Mouse (Mus musculus) liver, adult 2 months (tissue): ENCODE data around the gene Plcb1. TPM values are rescaled to one million over a fixed set of nuclear protein-coding genes. Genes with fewer than 3 reads are reported as not detected.

Experiments used
- DNase-seq: peaks from one replicate; pipeline ENCODE4 v3.0.0-alpha.2; 2011; ENCODE audit warnings: low read depth, low spot score; ENCODE audit errors: extremely low read depth
- H3K27ac ChIP-seq: fragments of 200-500 bp; replicated peaks from 2 replicates; pipeline ENCODE4 v1.5.1; 2012; ENCODE audit warnings: low read depth, mild to moderate bottlenecking, control low read depth, inconsistent platforms, low read length; ENCODE audit not compliant: insufficient read depth
- H3K27me3 ChIP-seq: fragments of 200-500 bp; 2 replicates; pipeline ENCODE4 v1.6.1; 2012; ENCODE audit warnings: mild to moderate bottlenecking, moderate library complexity, low read length, inconsistent platforms; ENCODE audit not compliant: control insufficient read depth, insufficient read depth
- H3K36me3 ChIP-seq: fragments of 200-500 bp; 2 replicates; pipeline ENCODE4 v1.6.1; 2012; ENCODE audit warnings: low read length, inconsistent platforms; ENCODE audit not compliant: control insufficient read depth, insufficient read depth
- H3K4me1 ChIP-seq: fragments of 200-500 bp; 2 replicates; pipeline ENCODE4 v1.6.1; 2011; ENCODE audit warnings: low read length; ENCODE audit not compliant: control insufficient read depth, insufficient read depth
- H3K4me3 ChIP-seq: fragments of 200-500 bp; 2 replicates; pipeline ENCODE4 v1.5.1; 2011; ENCODE audit warnings: low read depth, mild to moderate bottlenecking, control low read depth, low read length, moderate library complexity; ENCODE audit not compliant: insufficient read depth
- H3K79me2 ChIP-seq: fragments of 200-500 bp; 2 replicates; pipeline ENCODE4 v1.6.1; 2012; ENCODE audit warnings: inconsistent platforms, mild to moderate bottlenecking, low read length, moderate library complexity; ENCODE audit not compliant: control insufficient read depth, insufficient read depth
- H3K9ac ChIP-seq: fragments of 200-500 bp; 2 replicates; pipeline ENCODE4 v1.6.1; 2012; ENCODE audit warnings: low read depth, mild to moderate bottlenecking, control low read depth, inconsistent platforms, low read length
- CTCF ChIP-seq: fragments of 200-500 bp; IDR thresholded peaks from 2 replicates; pipeline ENCODE4 v1.5.1; 2011; ENCODE audit warnings: low read depth, low read length, control low read depth
- POLR2A ChIP-seq: fragments of 200-500 bp; IDR thresholded peaks from 2 replicates; pipeline ENCODE4 v1.6.1; 2011; ENCODE audit warnings: low read length, control low read depth; ENCODE audit not compliant: insufficient read depth; ENCODE audit errors: extremely low read depth
- WGBS: fragments of 180-500 bp; shearing (Covaris S2); methylation state at CpG from one replicate; pipeline ENCODE4 v1.1.7; 2018; 5-methylcytosine and 5-hydroxymethylcytosine counted together
- polyA plus RNA-seq: library from polyadenylated mRNA; depleted of rRNA; stranded (reverse); fragments of >200 nt; gene quantifications from 2 replicates; pipeline ENCODE4 v1.2.3, GENCODE M21; 2012
- total RNA-seq: library from RNA; depleted of rRNA; stranded (reverse); fragments of >200 nt; gene quantifications from 2 replicates; pipeline ENCODE4 v1.2.3, GENCODE M21; 2014

The Plcb1 gene
- total and polyA plus RNA-seq, 2 experiments: 0.88 to 15.4 TPM

GRCm38 (mm10) chr2:135396375-135396774 is 610.5 kb downstream of the Plcb1 start:
- H3K79me2 ChIP-seq: no peaks in the 10 kb centered on the region
- no peaks in the 10 kb centered on the region for H3K27me3 ChIP-seq
- no peak overlapping the region for H3K27ac ChIP-seq
- no peak overlapping the region for H3K4me3 ChIP-seq
- TF ChIP-seq CTCF (no peak), POLR2A (no peak)
- no peak overlapping the region for H3K9ac ChIP-seq
- 88% methylated on average over 3 of the region's 3 CpGs for WGBS
- no peak for DNase-seq
- H3K36me3 ChIP-seq: peaks cover 6% of the 10 kb centered on the region
- no peaks in the 10 kb centered on the region for H3K4me1 ChIP-seq

GRCm38 (mm10) chr2:135397970-135398369 is 612.1 kb downstream of the Plcb1 start:
- Histone ChIP-seq H3K9ac (no peak overlapping the region), H3K36me3 (peaks cover 3% of the 10 kb centered on the region; the same call in 1 of the 2 replicates), H3K27me3 (no peaks in the 10 kb centered on the region), H3K4me3 (no peak overlapping the region), H3K79me2 (no peaks in the 10 kb centered on the region), H3K4me1 (no peaks in the 10 kb centered on the region), H3K27ac (no peak overlapping the region)
- no peak for DNase-seq
- TF ChIP-seq POLR2A (no peak), CTCF (no peak)
- WGBS: 97% methylated on average over 2 of the region's 2 CpGs

- Histone ChIP-seq H3K4me3 (no peak overlapping the region), H3K9ac (no peak overlapping the region), H3K36me3 (peaks cover 5% of the 10 kb centered on the region; the same call in 1 of the 2 replicates), H3K27ac (no peak overlapping the region), H3K27me3 (no peaks in the 10 kb centered on the region), H3K4me1 (no peaks in the 10 kb centered on the region), H3K79me2 (no peaks in the 10 kb centered on the region)
- no peak for DNase-seq
- no peak for TF ChIP-seq CTCF
- no peak for TF ChIP-seq POLR2A
- 80% methylated on average over 6 of the region's 6 CpGs for WGBS
Measured at GRCm38 (mm10) chr2:135399760-135400159, 613.9 kb downstream of the Plcb1 start.

GRCm38 (mm10) chr2:135402916-135403315 is 617.0 kb downstream of the Plcb1 start:
- Histone ChIP-seq H3K4me1 (no peaks in the 10 kb centered on the region), H3K9ac (no peak overlapping the region), H3K27ac (no peak overlapping the region), H3K27me3 (no peaks in the 10 kb centered on the region), H3K36me3 (peaks cover 5% of the 10 kb centered on the region; the same call in 1 of the 2 replicates), H3K4me3 (no peak overlapping the region), H3K79me2 (no peaks in the 10 kb centered on the region)
- WGBS: 70% methylated on average over 1 of the region's 1 CpGs
- no peak for TF ChIP-seq CTCF
- no peak for TF ChIP-seq POLR2A
- DNase-seq: no peak

- Histone ChIP-seq H3K27ac (no peak overlapping the region), H3K4me3 (no peak overlapping the region), H3K4me1 (no peaks in the 10 kb centered on the region), H3K9ac (no peak overlapping the region), H3K36me3 (peaks cover 5% of the 10 kb centered on the region; the same call in 1 of the 2 replicates), H3K79me2 (no peaks in the 10 kb centered on the region), H3K27me3 (no peaks in the 10 kb centered on the region)
- TF ChIP-seq POLR2A: no peak
- no peak for TF ChIP-seq CTCF
- no peak for DNase-seq
- 92% methylated on average over 6 of the region's 6 CpGs for WGBS
Measured at GRCm38 (mm10) chr2:135403344-135403743, 617.5 kb downstream of the Plcb1 start.

GRCm38 (mm10) chr2:135404095-135404494 is 618.2 kb downstream of the Plcb1 start:
- no peaks in the 10 kb centered on the region for H3K79me2 ChIP-seq
- H3K9ac ChIP-seq: no peak overlapping the region
- TF ChIP-seq POLR2A: no peak
- no peak for TF ChIP-seq CTCF
- no peaks in the 10 kb centered on the region for H3K4me1 ChIP-seq
- H3K27ac ChIP-seq: no peak overlapping the region
- H3K36me3 ChIP-seq: peaks cover 5% of the 10 kb centered on the region; the same call in 1 of the 2 replicates
- DNase-seq: no peak
- 95% methylated on average over 1 of the region's 1 CpGs for WGBS
- H3K27me3 ChIP-seq: no peaks in the 10 kb centered on the region
- no peak overlapping the region for H3K4me3 ChIP-seq
